Mouse (Mus musculus) thymus, adult 2 months (tissue): ENCODE measurements at regions not wholly inside any gene's neighbourhood (a gene's known extent, or its start where the extent isn't known, plus 50 kb on each side); places are given as distances from the start of the nearest gene placed in this dataset.
A peak's percentile ranks its signal among the peaks of the same experiment; 100 is the strongest.

Experiments used
- DNase-seq: peaks from one replicate; pipeline ENCODE4 v3.0.0; 2021
- H3K27ac ChIP-seq: fragments of 200-500 bp; 2 replicates; pipeline ENCODE4 v1.5.1; 2012; ENCODE audit warnings: low read length, control low read depth; ENCODE audit not compliant: control insufficient read depth, insufficient read depth
- H3K27me3 ChIP-seq: fragments of 200-500 bp; 2 replicates; pipeline ENCODE4 v1.6.1; 2012; ENCODE audit warnings: mild to moderate bottlenecking, low read length, moderate library complexity, mixed read lengths; ENCODE audit not compliant: control insufficient read depth, insufficient read depth
- H3K36me3 ChIP-seq: fragments of 200-500 bp; 2 replicates; pipeline ENCODE4 v1.6.1; 2012; ENCODE audit warnings: mild to moderate bottlenecking, low read length, moderate library complexity; ENCODE audit not compliant: control insufficient read depth, insufficient read depth
- H3K4me1 ChIP-seq: fragments of 200-500 bp; replicated peaks from 2 replicates; pipeline ENCODE4 v1.6.1; 2012; ENCODE audit warnings: low read length; ENCODE audit not compliant: control insufficient read depth, insufficient read depth
- H3K4me3 ChIP-seq: fragments of 200-500 bp; 2 replicates; pipeline ENCODE4 v1.5.1; 2012; ENCODE audit warnings: mild to moderate bottlenecking, low read length, control low read depth, moderate library complexity; ENCODE audit not compliant: control insufficient read depth, insufficient read depth
- CTCF ChIP-seq: fragments of 200-500 bp; IDR thresholded peaks from 2 replicates; pipeline ENCODE4 v1.5.1; 2012; ENCODE audit warnings: mild to moderate bottlenecking, control low read depth, low read length, moderate library complexity, borderline replicate concordance; ENCODE audit not compliant: control insufficient read depth, poor library complexity, insufficient read depth; ENCODE audit errors: extremely low read depth
- POLR2A ChIP-seq: fragments of 200-500 bp; IDR thresholded peaks from 2 replicates; pipeline ENCODE4 v1.6.1; 2012; ENCODE audit warnings: mild to moderate bottlenecking, low read length, control low read depth, moderate library complexity; ENCODE audit not compliant: control insufficient read depth, poor library complexity, insufficient read depth; ENCODE audit errors: extremely low read depth
- WGBS: fragments of 180-500 bp; shearing (Covaris S2); methylation state at CpG from one replicate; pipeline ENCODE4 v1.1.7; 2018; 5-methylcytosine and 5-hydroxymethylcytosine counted together

GRCm38 (mm10) chr3:148762541-148763225 lies 227.7 kb downstream of the Adgrl2 start:
- Histone ChIP-seq H3K4me1 (peaks cover 6% of the 10 kb centered on the region), H3K27ac (no peak overlapping the region), H3K36me3 (no peaks in the 10 kb centered on the region), H3K4me3 (no peak overlapping the region), H3K27me3 (no peaks in the 10 kb centered on the region)
- TF ChIP-seq POLR2A (no peak), CTCF (no peak)
- peak; percentile 19 for DNase-seq
- WGBS: 5% methylated on average over 11 of the region's 11 CpGs

- peaks cover 6% of the 10 kb centered on the region for H3K4me1 ChIP-seq
- TF ChIP-seq POLR2A (no peak), CTCF (no peak)
- no peak overlapping the region for H3K27ac ChIP-seq
- H3K27me3 ChIP-seq: no peaks in the 10 kb centered on the region
- no peaks in the 10 kb centered on the region for H3K36me3 ChIP-seq
- no peak for DNase-seq
- no peak overlapping the region for H3K4me3 ChIP-seq
These were observed 228.8 kb downstream of the Adgrl2 start for GRCm38 (mm10) chr3:148761586-148761985.

- Histone ChIP-seq H3K4me1 (peaks cover 6% of the 10 kb centered on the region), H3K27ac (no peak overlapping the region), H3K4me3 (no peak overlapping the region), H3K27me3 (no peaks in the 10 kb centered on the region), H3K36me3 (no peaks in the 10 kb centered on the region)
- TF ChIP-seq CTCF (no peak), POLR2A (no peak)
- 97% methylated on average over 4 of the region's 4 CpGs for WGBS
- DNase-seq: no peak
These were observed 230.9 kb downstream of the Adgrl2 start for GRCm38 (mm10) chr3:148759500-148759899.

- no peak for TF ChIP-seq POLR2A
- TF ChIP-seq CTCF: no peak
- no peak for DNase-seq
- H3K36me3 ChIP-seq: no peaks in the 10 kb centered on the region
- H3K4me3 ChIP-seq: no peak overlapping the region
- no peaks in the 10 kb centered on the region for H3K27me3 ChIP-seq
- H3K27ac ChIP-seq: no peak overlapping the region
- 97% methylated on average over 3 of the region's 3 CpGs for WGBS
- no peaks in the 10 kb centered on the region for H3K4me1 ChIP-seq
These were observed 244.1 kb downstream of the Adgrl2 start for GRCm38 (mm10) chr3:148746234-148746633.

GRCm38 (mm10) chr3:148744651-148745050 lies 245.7 kb downstream of the Adgrl2 start:
- no peak overlapping the region for H3K27ac ChIP-seq
- no peaks in the 10 kb centered on the region for H3K36me3 ChIP-seq
- H3K4me1 ChIP-seq: no peaks in the 10 kb centered on the region
- no peak overlapping the region for H3K4me3 ChIP-seq
- H3K27me3 ChIP-seq: no peaks in the 10 kb centered on the region
- no peak for DNase-seq
- WGBS: 90% methylated on average over 2 of the region's 2 CpGs
- no peak for TF ChIP-seq CTCF
- TF ChIP-seq POLR2A: no peak

- Histone ChIP-seq H3K36me3 (no peaks in the 10 kb centered on the region), H3K27ac (no peak overlapping the region), H3K27me3 (no peaks in the 10 kb centered on the region), H3K4me3 (no peak overlapping the region), H3K4me1 (no peaks in the 10 kb centered on the region)
- TF ChIP-seq POLR2A: no peak
- no peak for TF ChIP-seq CTCF
- DNase-seq: no peak
- WGBS: 91% methylated on average over 13 of the region's 13 CpGs
These were observed 256.1 kb downstream of the Adgrl2 start for GRCm38 (mm10) chr3:148734194-148734749.

- H3K4me3 ChIP-seq: no peak overlapping the region
- 95% methylated on average over 13 of the region's 13 CpGs for WGBS
These were observed 257.0 kb downstream of the Adgrl2 start for GRCm38 (mm10) chr3:148733227-148733854.

More at GRCm38 (mm10) chr3:148733227-148733854, 257.0 kb downstream of the Adgrl2 start:
- H3K4me1 ChIP-seq: no peaks in the 10 kb centered on the region
- H3K27me3 ChIP-seq: no peaks in the 10 kb centered on the region
- TF ChIP-seq CTCF (no peak), POLR2A (no peak)
- H3K36me3 ChIP-seq: no peaks in the 10 kb centered on the region
- DNase-seq: no peak
- H3K27ac ChIP-seq: no peak overlapping the region
